Mouse (Mus musculus): ENCODE data around the gene Akap10. TPM values are rescaled to one million over a fixed set of nuclear protein-coding genes. Genes with fewer than 3 reads are reported as not detected.
A peak's percentile ranks its signal among the peaks of the same experiment; 100 is the strongest.

The Akap10 gene
- 20.4 and 22.8 TPM in 2 replicates for total RNA-seq (2015; ENCODE audit: low replicate concordance)
- 18.3 and 20.4 TPM in 2 replicates for total RNA-seq (2017; ENCODE audit: low replicate concordance)

DNA sequence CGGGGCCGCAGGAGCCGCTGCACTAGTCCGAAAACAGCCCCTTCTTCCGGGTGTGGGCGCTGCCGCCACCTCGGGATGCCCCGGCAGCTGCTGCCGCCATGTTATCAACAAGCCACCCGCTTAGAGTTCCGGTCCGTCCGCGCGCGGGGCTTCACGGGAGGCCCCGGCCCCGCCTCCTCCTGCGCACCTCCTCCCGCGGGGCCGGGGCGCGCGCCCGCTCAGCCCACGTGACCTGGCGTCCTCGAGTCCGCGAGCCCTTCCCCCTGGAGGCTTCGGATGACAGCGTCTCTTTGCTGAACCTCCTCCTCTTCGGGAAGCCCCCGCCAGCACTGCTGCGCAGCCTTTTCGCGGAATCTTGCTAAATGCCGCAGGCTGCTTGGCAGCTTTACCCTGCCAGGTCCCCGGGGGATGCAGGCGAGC lies at the start of gene Akap10:
TSS of gene Akap10 (minus strand) at position 155 of the 420 bp plus-strand sequence.
- peak; percentile 94 for ATAC-seq (replicated peaks; ENCODE audit: low FRiP score, poor library complexity, severe bottlenecking)

DNA sequence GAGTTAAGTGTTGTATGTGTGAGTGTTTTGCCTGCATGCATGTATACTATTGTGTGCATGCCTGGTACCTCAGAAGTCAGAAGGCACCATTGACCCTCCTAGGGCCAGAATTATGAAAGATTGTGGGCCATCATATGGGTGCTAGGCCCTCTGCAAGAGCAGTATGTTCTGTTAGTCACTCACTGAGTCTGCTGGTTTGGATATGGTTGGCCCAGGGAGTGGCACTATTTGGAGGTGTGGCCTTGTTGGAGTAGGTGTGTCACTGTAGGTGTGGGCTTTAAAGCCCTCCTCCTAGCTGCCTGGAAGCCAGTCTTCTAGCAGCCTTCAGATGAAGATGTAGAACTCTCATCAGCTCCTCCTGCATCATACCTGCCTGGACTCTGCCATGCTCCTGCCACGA lies 45.7 kb upstream of the Akap10 start:
- ATAC-seq (replicated peaks; ENCODE audit: low FRiP score, poor library complexity, severe bottlenecking): peak; percentile 81

DNA sequence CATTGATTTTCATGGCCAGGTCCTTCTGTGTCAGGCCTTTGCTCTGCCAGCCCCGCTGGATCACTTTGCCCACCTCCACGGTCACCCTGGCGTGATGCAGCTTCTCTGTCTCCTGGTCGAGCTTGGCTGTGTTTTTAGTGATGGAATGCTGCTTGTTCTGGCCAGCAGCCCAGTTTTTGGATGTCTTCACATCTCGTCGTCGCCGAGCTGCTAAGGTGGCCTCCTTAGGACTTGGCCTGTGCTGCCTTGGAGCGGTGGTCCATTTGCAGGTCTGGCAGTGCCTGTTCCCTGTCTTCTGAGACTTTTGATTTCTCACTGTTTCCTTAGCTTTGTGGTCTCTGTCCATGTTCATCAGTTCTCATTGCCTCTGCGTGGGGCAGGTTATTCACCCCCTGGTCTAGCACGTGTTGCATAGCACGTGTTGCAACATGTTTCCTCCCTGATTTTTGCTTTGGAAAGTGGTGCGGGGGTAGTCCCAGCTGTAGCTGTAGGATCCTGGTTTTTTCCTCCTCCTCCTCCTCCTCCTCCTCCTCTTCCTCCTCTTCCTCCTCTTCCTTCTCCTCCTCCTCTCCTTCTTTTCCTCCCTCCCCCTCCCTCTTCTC lies 44.2 kb upstream of the Akap10 start:
- ATAC-seq (replicated peaks; ENCODE audit: low FRiP score, poor library complexity, severe bottlenecking): no peak

DNA sequence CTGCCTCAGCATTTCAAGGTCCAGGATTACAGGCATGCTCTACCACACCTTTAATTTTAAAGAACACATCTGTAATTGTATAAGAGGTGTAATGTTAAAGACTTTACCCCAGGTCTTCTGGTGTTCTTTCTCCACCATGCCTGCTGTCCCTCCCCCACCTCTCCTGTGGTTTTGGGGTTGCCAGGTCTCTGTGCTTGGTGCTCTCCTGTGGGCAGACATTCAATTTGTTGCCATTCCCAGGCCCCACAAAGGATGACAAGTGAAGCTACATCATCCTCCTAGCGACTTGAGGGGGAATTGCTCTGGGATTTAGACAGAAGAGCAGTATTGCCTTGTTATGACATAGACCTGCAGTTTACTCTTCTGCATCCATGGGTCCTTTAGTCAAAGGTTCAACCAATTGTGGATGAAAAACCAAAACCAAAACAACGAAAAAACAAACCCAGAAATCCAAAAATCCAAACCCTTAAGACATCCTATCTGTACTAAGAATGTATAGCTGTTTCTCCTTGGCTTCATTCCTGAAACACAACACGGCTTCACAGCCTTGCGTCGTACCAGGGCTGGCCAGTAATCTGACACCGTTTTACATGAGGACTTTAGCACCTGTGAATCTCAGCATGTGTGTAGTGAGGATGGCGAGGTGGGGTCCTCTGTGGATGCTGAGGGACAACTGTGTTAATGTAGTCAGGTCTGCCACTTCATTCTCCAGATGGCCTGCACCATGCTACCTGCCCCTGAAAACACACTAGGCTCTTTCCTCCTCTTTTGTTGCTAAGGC lies 41.6 kb upstream of the Akap10 start:
- no peak for ATAC-seq (replicated peaks; ENCODE audit: low FRiP score, poor library complexity, severe bottlenecking)

DNA sequence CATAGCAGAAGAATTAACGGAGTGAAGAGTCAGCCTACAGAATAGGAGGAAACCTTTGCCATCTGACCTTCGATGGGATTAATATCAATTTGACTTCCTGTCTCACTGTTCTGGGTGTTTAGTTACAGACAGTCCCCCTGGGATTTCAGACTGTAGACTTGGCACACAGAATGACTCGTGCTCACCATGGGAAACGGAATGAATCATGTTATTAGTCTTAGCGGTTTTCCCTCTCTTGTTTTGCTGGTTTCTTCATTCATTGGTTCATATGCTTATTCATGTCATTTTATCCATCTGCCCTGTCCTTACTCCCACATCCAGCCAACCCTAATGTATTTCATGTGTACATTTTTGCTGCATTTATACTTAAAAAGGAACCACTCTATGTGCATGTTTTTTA lies 40.8 kb upstream of the Akap10 start:
- no peak for ATAC-seq (replicated peaks; ENCODE audit: low FRiP score, poor library complexity, severe bottlenecking)

DNA sequence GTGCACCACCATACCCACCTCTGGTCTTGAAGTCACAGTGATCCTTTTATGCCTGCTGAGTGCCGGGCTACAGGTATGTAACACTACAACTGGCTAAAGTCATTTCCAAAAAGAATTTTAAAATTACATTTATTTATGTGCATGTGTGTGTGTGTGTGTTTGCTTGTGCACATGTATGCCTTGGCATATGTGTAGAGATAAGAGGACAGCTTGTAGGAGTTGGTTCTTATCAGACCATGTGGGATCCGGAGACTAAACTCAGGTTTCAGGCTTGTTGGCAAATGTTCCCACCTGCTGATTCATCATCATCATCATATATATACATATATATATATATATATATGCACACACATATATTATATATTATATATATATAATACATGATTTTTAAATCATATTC lies 38.8 kb upstream of the Akap10 start:
- peak; percentile 88 for ATAC-seq (replicated peaks; ENCODE audit: low FRiP score, poor library complexity, severe bottlenecking)

DNA sequence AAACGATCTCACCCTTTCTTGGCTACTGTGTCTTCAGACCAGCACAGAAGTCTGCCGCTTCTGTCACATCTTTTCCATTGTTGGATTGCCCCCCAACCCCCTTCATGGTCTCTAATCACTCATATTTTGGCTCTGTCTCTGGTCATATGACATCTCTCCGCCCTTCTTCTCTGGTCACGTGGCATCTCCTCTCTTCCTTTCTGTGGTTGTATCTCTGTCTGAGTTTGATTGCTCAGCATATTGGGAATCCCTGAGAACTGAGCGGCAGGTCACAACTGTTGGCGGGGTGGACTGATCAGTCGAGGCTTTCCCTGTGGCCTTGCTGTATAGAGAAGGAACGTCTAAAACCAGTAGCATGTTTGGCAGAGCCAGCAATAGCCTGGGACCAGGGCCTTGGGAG lies 37.0 kb upstream of the Akap10 start:
- ATAC-seq (replicated peaks; ENCODE audit: low FRiP score, poor library complexity, severe bottlenecking): peak; percentile 63

DNA sequence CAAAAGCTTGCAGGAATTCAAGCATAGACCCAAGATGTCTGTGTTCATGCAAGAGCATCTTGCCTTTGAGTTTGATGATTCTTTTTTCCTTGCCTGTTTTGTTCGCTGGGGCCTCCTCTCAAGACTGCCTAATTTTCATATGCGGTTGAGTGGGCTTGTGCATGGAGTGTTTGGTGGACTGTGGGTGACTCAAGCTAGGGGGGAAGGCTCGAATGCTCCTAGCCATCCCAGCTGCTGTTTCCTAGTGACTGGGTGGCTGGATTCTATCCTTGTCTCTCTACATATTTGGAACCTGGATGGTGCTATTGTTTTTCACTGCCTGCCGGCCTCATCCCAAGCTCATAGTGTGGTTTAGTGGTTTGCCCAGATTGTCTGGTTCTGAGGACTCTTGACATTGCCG lies 34.6 kb upstream of the Akap10 start:
- ATAC-seq (replicated peaks; ENCODE audit: low FRiP score, poor library complexity, severe bottlenecking): no peak

DNA sequence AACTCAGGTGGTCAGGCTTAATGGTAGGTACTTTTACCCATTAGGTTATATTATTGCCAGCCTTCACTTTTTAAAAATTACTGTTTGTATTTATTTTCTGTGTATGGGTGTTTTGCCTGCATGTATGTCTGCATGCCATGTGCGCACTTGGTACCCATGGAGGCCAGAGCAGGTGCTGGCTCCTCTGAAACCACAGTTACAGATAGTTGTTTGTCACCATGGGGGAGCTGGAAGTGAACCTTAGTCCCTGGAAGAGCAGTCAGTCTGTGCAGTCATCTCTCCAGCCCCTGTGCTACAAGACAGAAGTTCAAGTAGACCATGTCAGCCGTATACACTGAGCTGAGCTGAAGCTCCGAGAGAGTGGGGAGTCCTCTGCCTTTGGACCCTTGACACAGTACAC lies 33.1 kb upstream of the Akap10 start:
- no peak for ATAC-seq (replicated peaks; ENCODE audit: low FRiP score, poor library complexity, severe bottlenecking)

DNA sequence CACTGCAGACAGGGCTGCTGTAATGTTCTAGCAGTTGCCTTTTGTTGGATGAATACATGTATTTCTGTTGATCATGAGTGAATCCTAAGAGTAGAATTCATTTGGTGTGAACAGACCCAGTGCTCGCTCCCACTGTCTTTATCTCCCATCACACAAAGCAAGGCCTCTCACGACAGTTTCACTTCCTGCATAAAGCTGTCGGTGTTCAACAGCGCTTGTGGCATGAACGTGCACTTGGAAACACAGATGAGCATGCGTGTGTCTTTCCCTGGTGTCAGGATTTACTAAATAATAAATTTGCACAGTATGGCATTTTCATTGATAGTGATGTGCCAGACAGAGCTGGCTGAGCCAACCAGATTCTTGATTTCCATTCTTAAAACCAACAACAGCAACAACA lies 32.6 kb upstream of the Akap10 start:
- no peak for ATAC-seq (replicated peaks; ENCODE audit: low FRiP score, poor library complexity, severe bottlenecking)

DNA sequence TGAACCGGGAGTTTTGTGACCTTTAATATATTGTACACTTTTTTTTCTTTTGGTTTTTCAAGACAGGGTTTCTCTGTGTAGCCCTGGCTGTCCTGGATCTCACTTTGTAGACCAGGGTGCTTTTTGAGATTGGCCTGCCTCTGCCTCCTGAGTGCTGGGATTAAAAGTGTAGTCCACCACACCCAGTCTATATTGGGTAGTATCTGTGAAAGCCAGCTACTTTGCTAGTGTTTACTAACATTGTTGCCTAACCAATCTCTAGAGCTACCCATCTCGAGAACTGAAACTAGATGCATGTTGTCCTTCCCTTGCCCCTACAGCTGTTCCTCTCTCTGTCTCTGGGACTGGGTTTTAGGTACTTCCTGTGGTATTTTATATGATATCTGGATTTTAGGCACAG lies 30.0 kb upstream of the Akap10 start:
- ATAC-seq (replicated peaks; ENCODE audit: low FRiP score, poor library complexity, severe bottlenecking): peak; percentile 57

DNA sequence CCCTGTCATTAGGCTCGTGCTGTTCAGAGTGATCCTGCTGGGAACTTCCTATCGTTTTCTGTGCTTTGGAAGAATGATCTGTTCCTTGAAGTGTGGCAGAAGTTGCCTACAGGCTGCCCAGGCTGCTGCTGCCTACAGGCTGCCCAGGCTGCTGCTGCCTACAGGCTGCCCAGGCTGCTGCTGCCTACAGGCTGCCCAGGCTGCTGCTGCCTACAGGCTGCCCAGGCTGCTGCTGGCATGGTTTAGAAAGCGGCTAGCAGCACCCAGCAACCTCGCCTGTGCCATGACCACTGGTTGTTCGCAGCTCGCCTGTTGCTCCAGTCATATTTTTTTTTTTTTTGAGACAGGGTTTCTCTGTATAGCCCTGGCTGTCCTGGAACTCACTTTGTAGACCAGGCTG lies 28.7 kb upstream of the Akap10 start:
- ATAC-seq (replicated peaks; ENCODE audit: low FRiP score, poor library complexity, severe bottlenecking): peak; percentile 53

DNA sequence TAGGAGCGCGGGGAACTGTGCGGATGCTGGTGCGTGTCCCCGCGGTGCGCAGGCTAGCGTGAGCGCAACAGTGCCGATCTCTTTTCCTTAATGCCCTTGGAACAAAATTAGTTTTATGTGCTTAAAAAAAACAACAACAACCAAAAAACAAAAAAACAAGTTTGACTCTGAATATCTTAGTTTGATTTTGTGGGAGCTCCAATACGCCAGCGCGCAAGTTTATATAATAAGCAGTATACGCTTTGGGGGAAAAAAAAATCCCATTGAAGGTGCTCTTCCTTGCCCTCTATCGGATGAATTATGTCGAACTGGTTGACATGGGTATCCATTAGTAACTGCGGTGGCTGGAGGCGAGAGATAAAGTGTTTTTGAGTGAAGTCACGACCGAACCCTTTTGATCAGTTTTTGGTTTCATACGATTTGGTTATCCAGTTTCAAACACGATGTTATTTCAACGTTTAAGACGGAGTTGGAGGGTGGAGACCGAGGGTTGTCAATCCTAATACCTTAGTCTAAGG lies 27.3 kb upstream of the Akap10 start:
- ATAC-seq (replicated peaks; ENCODE audit: low FRiP score, poor library complexity, severe bottlenecking): peak; percentile 79

DNA sequence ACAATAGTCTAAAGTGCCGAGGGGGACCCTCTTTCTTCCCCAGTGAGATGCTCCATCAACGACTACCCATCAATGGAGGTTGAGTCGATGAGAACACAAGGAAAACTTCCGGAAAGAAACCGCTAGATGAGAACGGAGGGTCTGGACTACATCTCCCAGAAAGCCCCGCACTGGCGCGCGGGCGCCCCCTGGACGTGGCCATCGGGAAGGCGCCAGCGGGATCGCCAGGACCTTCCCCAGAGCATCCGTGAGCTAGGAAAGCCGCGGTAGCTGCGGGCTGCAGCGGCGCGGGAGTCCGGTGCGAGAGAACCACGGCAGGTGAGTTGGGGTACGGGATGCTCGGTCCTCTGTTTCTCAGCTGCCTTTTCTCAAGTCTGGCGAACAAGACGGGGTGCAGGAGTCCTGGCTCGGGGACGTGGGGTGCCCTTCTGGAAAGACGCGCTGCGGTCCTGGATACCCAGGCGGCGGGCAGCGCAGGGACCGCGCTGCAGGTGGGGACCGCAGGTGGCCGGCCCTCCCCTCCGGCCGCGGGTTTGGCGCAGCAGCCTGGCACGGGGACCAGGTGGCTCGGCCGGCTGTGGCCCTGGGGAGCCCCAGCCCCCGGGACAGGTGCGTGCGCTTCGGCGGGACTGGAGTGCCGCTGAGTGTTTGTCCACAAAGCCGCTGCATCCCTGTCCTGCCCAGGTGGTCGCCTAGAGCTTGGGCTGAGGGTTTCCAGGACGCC lies 26.7 kb upstream of the Akap10 start, which contains the start of gene Specc1:
TSS of gene Specc1 (plus strand) at position 192 of the 724 bp plus-strand sequence.
- ATAC-seq (replicated peaks; ENCODE audit: low FRiP score, poor library complexity, severe bottlenecking): peak; percentile 68

DNA sequence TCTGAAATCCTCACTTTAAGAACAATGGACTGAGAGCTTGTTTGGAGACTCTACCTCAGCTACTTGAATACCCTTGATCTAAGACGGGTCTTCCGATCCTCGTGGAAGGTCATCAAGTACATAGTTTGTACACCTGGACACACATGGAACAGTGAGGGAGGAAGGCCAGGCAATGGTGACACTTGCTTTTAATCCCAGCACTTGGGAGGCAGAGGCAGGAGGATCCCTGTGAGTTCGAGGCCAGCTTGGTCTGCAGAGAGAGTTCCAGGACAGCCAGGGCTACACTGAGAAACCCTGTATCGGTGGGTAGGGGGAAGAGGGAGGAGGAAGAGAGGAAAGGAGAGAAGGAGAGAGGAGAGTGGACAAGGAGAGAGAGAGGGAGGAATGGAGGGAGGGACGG lies 25.9 kb upstream of the Akap10 start:
- ATAC-seq (replicated peaks; ENCODE audit: low FRiP score, poor library complexity, severe bottlenecking): no peak

DNA sequence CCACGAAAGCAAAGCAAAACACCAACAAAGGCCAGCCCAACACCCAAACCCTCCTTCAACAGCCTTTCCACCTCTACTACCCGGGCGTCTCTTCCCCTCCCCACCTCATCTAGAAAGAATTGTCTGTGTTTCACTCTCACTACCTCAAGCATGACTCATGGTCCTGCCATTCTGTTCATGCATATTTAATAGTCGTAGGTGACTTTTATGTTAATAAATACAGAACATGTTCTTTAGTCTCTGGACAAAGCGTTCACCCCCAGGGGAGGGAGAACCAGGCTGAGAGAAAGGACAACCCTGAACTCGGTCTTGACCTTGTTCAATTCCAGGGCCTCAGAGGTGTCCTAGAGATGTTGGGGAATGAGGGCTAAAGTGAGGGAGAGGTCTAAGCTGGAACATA lies 25.1 kb upstream of the Akap10 start:
- ATAC-seq (replicated peaks; ENCODE audit: low FRiP score, poor library complexity, severe bottlenecking): no peak

DNA sequence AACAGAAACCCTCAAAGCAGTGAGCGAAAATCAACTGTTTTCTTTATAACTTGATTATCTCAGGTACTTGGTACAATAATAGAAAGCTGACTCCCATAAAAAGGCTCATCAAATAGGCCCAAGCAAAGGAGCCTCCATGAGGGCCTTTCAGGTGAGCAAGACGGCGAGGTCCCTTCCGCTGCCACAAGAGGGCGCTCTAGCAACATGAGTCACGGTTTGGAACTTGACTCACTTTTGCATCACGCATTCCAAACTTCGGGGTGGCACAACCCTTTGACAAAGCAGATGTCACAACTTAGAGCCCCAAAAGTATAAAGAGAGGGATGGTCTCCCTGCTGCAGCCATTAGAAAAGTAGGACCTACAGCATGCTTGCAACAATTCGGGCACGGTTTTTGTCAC lies 20.6 kb upstream of the Akap10 start:
- peak; percentile 76 for ATAC-seq (replicated peaks; ENCODE audit: low FRiP score, poor library complexity, severe bottlenecking)

DNA sequence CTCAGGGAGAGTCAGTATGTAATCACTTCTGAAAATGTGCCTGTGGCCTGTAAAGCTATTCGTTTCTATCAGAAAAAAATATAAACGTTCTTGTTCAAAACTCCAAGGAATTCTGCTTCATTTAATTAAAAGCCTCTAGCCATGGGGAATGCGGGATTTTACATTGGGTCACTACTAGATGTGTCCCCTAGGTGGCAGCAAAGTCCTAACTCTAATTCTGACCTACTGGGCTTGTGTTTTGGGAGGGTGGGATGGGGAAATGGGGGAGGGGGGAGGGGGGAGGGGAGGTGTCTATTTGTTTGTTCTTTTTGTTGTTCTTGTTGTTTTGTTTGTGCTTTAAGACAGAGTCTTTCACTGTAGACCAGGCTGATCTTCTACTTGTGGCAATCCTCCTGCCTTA lies 19.3 kb upstream of the Akap10 start:
- no peak for ATAC-seq (replicated peaks; ENCODE audit: low FRiP score, poor library complexity, severe bottlenecking)

DNA sequence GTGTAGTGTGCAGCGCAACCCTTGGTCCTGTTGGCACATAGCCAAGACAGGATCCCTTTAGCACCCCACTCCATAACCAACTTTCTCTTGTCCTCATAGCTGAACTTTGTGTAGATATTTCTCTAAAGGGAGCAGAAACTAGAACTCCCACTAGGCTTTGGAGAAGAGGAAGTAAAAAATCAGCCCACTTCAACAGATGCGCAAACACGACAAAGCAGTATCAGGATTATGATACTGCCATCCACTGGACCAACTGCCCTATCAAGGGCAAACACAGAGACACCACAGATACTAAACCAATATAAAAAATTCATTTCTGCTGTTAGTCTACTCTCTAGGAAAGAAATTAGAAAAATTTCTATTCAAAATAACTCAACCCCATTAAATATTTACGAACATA lies 16.6 kb upstream of the Akap10 start:
- no peak for ATAC-seq (replicated peaks; ENCODE audit: low FRiP score, poor library complexity, severe bottlenecking)

DNA sequence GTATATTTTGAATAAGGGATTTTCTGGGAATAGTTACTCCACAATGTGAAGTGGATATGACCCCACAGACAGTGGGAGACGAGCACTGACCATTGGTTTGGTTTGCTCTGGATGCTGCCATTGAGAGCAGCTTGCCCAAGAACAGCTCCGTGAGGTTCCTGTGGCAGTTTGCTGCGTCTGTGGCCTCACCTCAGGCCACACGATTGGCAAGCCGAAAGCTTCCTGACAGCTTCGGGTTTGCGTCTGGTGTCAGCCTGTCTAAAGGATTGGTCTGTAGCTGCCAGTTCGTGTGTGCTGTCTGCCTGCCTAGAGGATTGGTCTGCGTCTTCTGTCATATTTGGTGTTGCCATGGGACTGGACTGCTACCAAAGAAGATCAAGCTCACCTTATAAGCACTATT lies 14.4 kb upstream of the Akap10 start:
- no peak for ATAC-seq (replicated peaks; ENCODE audit: low FRiP score, poor library complexity, severe bottlenecking)

DNA sequence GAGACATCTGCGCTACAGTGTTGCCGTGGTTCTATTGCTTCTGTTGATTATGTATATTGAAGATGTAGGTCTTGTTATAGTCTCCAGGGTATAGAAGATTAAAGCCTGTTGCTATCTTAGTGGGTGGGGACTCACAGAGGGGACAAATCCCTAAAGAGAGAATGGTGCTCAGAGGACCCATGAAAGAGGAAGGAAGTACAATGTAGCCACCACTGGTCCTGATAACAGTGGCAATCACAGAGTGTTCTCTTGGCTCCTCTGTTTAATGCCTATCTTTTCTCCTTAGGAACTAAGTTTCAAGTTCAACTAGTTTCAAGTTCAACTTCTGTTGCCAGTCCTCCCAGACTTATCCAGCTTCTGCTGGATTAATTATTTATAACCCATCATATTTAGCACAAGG lies 12.9 kb upstream of the Akap10 start:
- no peak for ATAC-seq (replicated peaks; ENCODE audit: low FRiP score, poor library complexity, severe bottlenecking)

Measured in erythroblast, adult 5-6 weeks (primary cell).